Mouse (Mus musculus): ENCODE data around the gene Gm4131. TPM values are rescaled to one million over a fixed set of nuclear protein-coding genes. Genes with fewer than 3 reads are reported as not detected.

Gm4131 gene
- polyA plus RNA-seq, 1 experiment from 2014 or later = not detected

DNA sequence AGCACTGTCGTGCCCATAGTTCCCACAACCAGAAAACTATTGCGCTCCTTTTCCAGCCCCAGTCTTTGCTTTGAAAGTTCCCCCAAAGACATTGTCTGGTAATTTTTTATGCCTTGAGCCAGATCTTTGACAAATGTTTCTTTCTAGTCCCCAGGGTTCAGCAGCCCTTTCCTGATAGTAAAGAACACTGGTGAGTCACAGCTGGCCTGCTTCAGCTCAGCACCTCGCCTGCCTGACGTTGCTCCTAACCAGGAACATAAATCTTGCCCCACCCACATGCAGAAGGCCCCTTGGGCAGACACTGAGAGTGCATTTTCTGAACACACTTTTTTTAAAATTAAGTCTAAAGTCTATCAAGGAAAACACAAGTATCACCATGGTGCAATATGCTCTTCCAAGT lies 3.6 kb upstream of the Gm4131 start:
- Histone ChIP-seq H3K4me3 (no peak overlapping the region), H3K4me1 (no peaks in the 10 kb centered on the region), H3K4me2 (no peak overlapping the region), H3K9me3 (replicated peaks) (no peaks in the 10 kb centered on the region), H3K27ac (no peak overlapping the region), H3K9ac (no peak overlapping the region), H3K36me3 (no peaks in the 10 kb centered on the region), H3K27me3 (replicated peaks) (0 out of 2 replicates have a peak, but pooled peaks cover 4% of the 10 kb centered on the region)
- 35% methylated on average over 4 of the region's 4 CpGs for WGBS (ENCODE audit: insufficient replicate concordance)
- ATAC-seq = no peak

GRCm38 (mm10) chr14:62569463-62569862 lies 2.7 kb upstream of the Gm4131 start:
- 70% methylated on average over 5 of the region's 5 CpGs for WGBS (ENCODE audit: insufficient replicate concordance)
- Histone ChIP-seq H3K9me3 (replicated peaks) (no peaks in the 10 kb centered on the region), H3K27me3 (replicated peaks) (0 out of 2 replicates have a peak, but pooled peaks cover 3% of the 10 kb centered on the region), H3K4me2 (no peak overlapping the region), H3K4me3 (no peak overlapping the region), H3K9ac (no peak overlapping the region), H3K36me3 (no peaks in the 10 kb centered on the region), H3K27ac (no peak overlapping the region), H3K4me1 (no peaks in the 10 kb centered on the region)
- ATAC-seq = no peak

GRCm38 (mm10) chr14:62563679-62564078 lies 3.0 kb downstream of the Gm4131 start:
- H3K4me3 ChIP-seq = no peak overlapping the region
- H3K36me3 ChIP-seq = no peaks in the 10 kb centered on the region
- no peaks in the 10 kb centered on the region for H3K4me1 ChIP-seq
- ATAC-seq = no peak
- H3K9me3 ChIP-seq (replicated peaks) = no peaks in the 10 kb centered on the region
- no peak overlapping the region for H3K27ac ChIP-seq
- H3K9ac ChIP-seq = no peak overlapping the region
- H3K4me2 ChIP-seq = no peak overlapping the region
- WGBS (ENCODE audit: insufficient replicate concordance) = 74% methylated on average over 7 of the region's 7 CpGs
- H3K27me3 ChIP-seq (replicated peaks) = peaks cover 11% of the 10 kb centered on the region

DNA sequence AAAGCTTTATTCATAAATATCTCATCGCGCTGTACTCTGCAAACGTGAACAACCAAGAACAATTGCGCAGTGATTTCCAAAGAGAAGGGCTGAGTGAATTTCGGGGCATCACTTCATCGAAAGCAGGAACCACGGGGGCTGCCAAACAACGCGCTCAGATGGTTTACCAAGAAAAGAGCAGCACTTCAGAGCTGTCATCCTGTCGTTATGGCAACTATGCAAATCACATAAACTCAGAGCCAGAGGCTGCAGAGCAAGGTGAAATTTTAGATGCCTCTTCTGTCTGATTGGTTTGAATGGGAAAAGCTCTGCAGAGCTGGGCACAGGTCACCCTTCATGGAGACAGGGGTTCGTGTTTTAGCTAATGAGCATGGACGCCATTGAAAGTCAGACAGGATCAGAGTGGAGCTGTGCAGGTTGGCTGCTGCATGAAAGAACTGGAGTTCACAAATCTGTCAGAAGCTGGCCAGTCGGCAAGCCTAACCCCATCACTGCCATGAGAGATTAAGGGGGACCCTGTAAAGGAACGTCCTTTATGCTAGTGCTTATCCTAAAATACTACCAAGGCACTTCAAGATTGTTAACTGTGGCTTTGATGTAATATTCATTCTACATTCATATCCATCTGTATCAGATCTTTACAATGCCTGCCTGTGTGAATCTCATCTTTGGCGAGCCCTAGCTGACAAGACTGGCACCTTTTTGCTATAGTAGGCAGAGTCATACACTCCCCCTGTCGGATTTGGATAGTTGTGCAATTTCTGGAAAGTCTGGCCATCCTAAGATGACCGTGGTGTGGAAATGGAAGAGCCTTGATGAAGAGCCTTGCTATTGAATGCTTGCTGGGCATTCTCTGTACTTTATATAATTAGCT lies 4.6 kb downstream of the Gm4131 start:
- Histone ChIP-seq H3K4me3 (no peak overlapping the region), H3K9ac (no peak overlapping the region), H3K9me3 (replicated peaks) (no peaks in the 10 kb centered on the region), H3K27me3 (replicated peaks) (peaks cover 26% of the 10 kb centered on the region), H3K36me3 (no peaks in the 10 kb centered on the region), H3K4me1 (no peaks in the 10 kb centered on the region), H3K4me2 (no peak overlapping the region), H3K27ac (no peak overlapping the region)
- 54% methylated on average over 17 of the region's 17 CpGs for WGBS (ENCODE audit: insufficient replicate concordance)
- ATAC-seq = no peak

- no peak for ATAC-seq
- WGBS (ENCODE audit: insufficient replicate concordance) = 68% methylated on average over 3 of the region's 3 CpGs
These were observed 9.6 kb downstream of the Gm4131 start for GRCm38 (mm10) chr14:62557111-62557510.

GRCm38 (mm10) chr14:62555840-62556810 lies 10.6 kb downstream of the Gm4131 start:
- H3K9ac ChIP-seq = peak overlapping the region; percentile 66
- peak overlapping the region; percentile 61 for H3K4me3 ChIP-seq
- H3K9me3 ChIP-seq (replicated peaks) = no peaks in the 10 kb centered on the region
- H3K4me1 ChIP-seq = peaks cover 20% of the 10 kb centered on the region
- H3K4me2 ChIP-seq = peak overlapping the region; percentile 84
- peak overlapping the region; percentile 34; the same call in 1 of the 2 replicates for H3K27ac ChIP-seq
- peaks cover 63% of the 10 kb centered on the region for H3K27me3 ChIP-seq (replicated peaks)
- peak; percentile 54; the same call in 1 of the 2 replicates for ATAC-seq
- no peaks in the 10 kb centered on the region for H3K36me3 ChIP-seq
- WGBS (ENCODE audit: insufficient replicate concordance) = 10% methylated on average over 33 of the region's 38 CpGs

More at GRCm38 (mm10) chr14:62557111-62557510, 9.6 kb downstream of the Gm4131 start:
- H3K4me2 ChIP-seq = peak overlapping the region; percentile 84; the same call in 1 of the 2 replicates
- H3K4me3 ChIP-seq = no peak overlapping the region
- H3K9ac ChIP-seq = no peak overlapping the region
- peaks cover 20% of the 10 kb centered on the region for H3K4me1 ChIP-seq
- no peak overlapping the region for H3K27ac ChIP-seq
- H3K9me3 ChIP-seq (replicated peaks) = no peaks in the 10 kb centered on the region
- H3K36me3 ChIP-seq = no peaks in the 10 kb centered on the region
- H3K27me3 ChIP-seq (replicated peaks) = peaks cover 63% of the 10 kb centered on the region

DNA sequence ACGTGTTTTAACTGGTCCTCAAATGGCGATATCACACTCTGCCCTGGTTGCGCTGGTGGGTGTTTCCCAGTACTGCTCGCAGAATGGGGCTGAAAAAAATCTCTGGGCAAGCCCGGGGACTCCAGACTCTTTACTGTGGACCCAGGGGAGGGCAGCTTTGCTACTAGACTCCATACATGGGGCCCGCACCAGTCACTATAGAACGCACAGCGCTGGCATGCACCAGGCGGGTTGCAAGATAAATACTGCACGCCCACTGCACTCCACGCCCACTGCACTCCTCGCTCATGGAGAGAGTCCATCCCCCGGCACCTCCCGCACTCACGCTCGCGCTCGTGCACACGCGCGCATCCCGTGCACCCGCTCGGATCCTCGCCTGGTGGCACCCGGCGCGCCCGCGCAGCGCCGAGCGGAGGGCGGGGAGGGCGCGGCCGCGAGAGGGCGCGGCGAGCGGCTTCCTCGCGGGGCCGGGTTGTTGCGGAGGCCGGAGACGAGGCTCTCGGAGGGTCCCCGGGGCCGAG lies 11.4 kb downstream of the Gm4131 start, which contains the start of gene Fam124a:
Gene Fam124a, plus strand, starts transcription at position 429 of the 521 bp plus-strand sequence.
- Histone ChIP-seq H3K9me3 (replicated peaks) (no peaks in the 10 kb centered on the region), H3K9ac (peak within 1 kb of the TSS; percentile 66), H3K4me2 (peak within 1 kb of the TSS; percentile 84), H3K4me1 (peaks cover 20% of the 10 kb centered on the region), H3K36me3 (no peaks in the 10 kb centered on the region), H3K27me3 (replicated peaks) (peaks cover 63% of the 10 kb centered on the region), H3K27ac (peak within 1 kb of the TSS; percentile 64; the same call in 1 of the 2 replicates), H3K4me3 (peak within 1 kb of the TSS; percentile 61)
- ATAC-seq = peak; percentile 84
- WGBS (ENCODE audit: insufficient replicate concordance) = 1% methylated on average over 51 of the region's 51 CpGs

DNA sequence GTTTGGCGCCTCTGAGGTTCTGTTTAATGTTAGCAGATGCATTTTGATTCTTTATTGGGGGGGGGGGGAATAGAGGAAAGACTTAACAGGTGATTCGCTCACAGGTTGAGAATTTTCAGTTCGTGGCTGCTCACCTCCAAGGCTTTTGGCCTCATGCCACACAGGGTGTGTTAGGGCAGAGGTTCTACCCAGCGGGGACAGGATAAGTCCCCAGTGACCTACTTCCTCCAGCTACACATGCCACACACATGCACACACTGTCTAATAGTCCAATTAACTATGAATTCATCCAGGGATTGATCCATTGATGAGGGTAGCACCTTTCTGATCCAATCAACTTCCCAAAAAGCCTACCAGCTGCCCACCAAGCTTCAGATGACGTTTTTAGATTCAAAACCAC lies 12.9 kb downstream of the Gm4131 start:
- ATAC-seq = no peak
- 65% methylated on average over 5 of the region's 5 CpGs for whole genome bisulfite sequencing (ENCODE audit: insufficient replicate concordance)
- peaks cover 53% of the 10 kb centered on the region for H3K27me3 ChIP-seq (replicated peaks)
- no peaks in the 10 kb centered on the region for H3K36me3 ChIP-seq
- H3K9ac ChIP-seq = no peak overlapping the region
- H3K4me1 ChIP-seq = peaks cover 20% of the 10 kb centered on the region
- no peak overlapping the region for H3K4me3 ChIP-seq
- no peak overlapping the region for H3K27ac ChIP-seq
- no peak overlapping the region for H3K4me2 ChIP-seq
- no peaks in the 10 kb centered on the region for H3K9me3 ChIP-seq (replicated peaks)

DNA sequence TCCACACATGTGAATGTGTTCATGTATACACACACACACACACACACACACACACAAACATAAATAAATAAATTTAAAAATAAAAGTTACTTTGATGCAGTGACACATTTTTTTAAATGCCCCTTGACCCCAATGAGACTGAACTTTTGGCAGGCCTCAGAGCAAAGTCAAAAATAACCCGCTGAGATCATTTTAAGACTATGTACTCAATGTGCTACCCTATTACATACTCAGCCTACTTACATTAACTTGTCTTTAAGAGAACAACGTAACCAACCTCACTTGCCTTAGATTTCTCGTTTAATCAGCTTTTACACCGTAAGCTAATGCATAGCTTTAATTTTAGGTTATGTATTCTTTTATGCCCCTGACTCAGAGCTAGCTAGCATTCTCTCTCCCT lies 13.9 kb downstream of the Gm4131 start:
- Histone ChIP-seq H3K27ac (no peak overlapping the region), H3K4me1 (peaks cover 20% of the 10 kb centered on the region), H3K27me3 (replicated peaks) (peaks cover 43% of the 10 kb centered on the region), H3K9me3 (replicated peaks) (no peaks in the 10 kb centered on the region), H3K4me3 (no peak overlapping the region), H3K4me2 (no peak overlapping the region), H3K36me3 (no peaks in the 10 kb centered on the region), H3K9ac (no peak overlapping the region)
- ATAC-seq = no peak
- WGBS (ENCODE audit: insufficient replicate concordance) = 84% methylated on average over 4 of the region's 4 CpGs

- H3K4me1 ChIP-seq = peaks cover 7% of the 10 kb centered on the region
- H3K4me2 ChIP-seq = no peak overlapping the region
- H3K9me3 ChIP-seq (replicated peaks) = no peaks in the 10 kb centered on the region
- H3K36me3 ChIP-seq = no peaks in the 10 kb centered on the region
- 20% methylated on average over 4 of the region's 4 CpGs for WGBS (ENCODE audit: insufficient replicate concordance)
- H3K27ac ChIP-seq = no peak overlapping the region
- ATAC-seq = no peak
- peaks cover 21% of the 10 kb centered on the region for H3K27me3 ChIP-seq (replicated peaks)
- no peak overlapping the region for H3K4me3 ChIP-seq
- no peak overlapping the region for H3K9ac ChIP-seq
These were observed 16.6 kb downstream of the Gm4131 start for GRCm38 (mm10) chr14:62550121-62550520.

- H3K4me2 ChIP-seq = no peak overlapping the region
- WGBS (ENCODE audit: insufficient replicate concordance) = 45% methylated on average over 4 of the region's 4 CpGs
These were observed 20.0 kb downstream of the Gm4131 start for GRCm38 (mm10) chr14:62546746-62547145.

More at GRCm38 (mm10) chr14:62546746-62547145, 20.0 kb downstream of the Gm4131 start:
- Histone ChIP-seq H3K4me1 (no peaks in the 10 kb centered on the region), H3K27ac (no peak overlapping the region), H3K9ac (no peak overlapping the region), H3K36me3 (no peaks in the 10 kb centered on the region), H3K27me3 (replicated peaks) (0 out of 2 replicates have a peak, but pooled peaks cover 4% of the 10 kb centered on the region), H3K9me3 (replicated peaks) (no peaks in the 10 kb centered on the region), H3K4me3 (no peak overlapping the region)
- no peak for ATAC-seq
